Mouse (Mus musculus): ENCODE measurements around the gene Olfr799. TPM values are rescaled to one million over a fixed set of nuclear protein-coding genes. Genes with fewer than 3 reads are reported as not detected.

Olfr799 gene
- polyA plus RNA-seq (2012; rRNA removed), result not detected in 2 replicates

DNA sequence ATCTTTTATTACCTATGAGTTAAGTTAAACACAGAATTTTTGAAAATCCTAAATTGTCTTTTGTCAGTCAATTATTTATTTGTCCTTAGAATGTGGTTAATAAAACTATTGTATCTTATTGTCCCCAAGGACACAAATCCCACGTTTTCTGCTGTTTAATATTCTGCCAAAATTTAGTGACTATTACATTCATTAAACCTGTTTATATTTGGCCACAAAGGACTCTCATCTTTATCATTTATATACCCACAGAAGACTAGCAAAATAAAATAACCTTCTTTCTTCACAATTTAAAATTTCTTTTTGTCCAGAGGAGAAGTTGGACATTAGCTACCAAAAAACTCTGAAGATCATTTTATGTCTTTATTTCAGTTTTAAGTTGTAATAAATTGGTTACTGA, at the start of gene Olfr799:
Gene Olfr799, plus strand, starts transcription at position 301 of the 400 bp plus-strand sequence.
- Histone ChIP-seq H3K4me1 (ENCODE audit: control insufficient read depth, insufficient read depth, insufficient read length) (no peaks in the 10 kb centered on the region), H3K27me3 (ENCODE audit: control insufficient read depth, insufficient read depth, low read length) (no peaks in the 10 kb centered on the region), H3K36me3 (ENCODE audit: control insufficient read depth, insufficient read depth, low read length) (no peaks in the 10 kb centered on the region), H3K4me3 (ENCODE audit: extremely low read depth, insufficient read depth, insufficient read length) (no peak within 1 kb of the TSS), H3K27ac (ENCODE audit: insufficient read depth, low read length) (no peak within 1 kb of the TSS)
- TF ChIP-seq POLR2A (IDR thresholded peaks at IDR 0.05; ENCODE audit: low read depth, low read length), result no peak
- no peak for TF ChIP-seq CTCF (IDR thresholded peaks at IDR 0.05; ENCODE audit: extremely low read depth, insufficient read depth, insufficient read length, insufficient replicate concordance)
- DNase-seq (ENCODE audit: low read depth in 1 of 2, low spot score in 2 of 2), result no peak
- 24% methylated on average over 1 of the region's 1 CpGs for WGBS

DNA sequence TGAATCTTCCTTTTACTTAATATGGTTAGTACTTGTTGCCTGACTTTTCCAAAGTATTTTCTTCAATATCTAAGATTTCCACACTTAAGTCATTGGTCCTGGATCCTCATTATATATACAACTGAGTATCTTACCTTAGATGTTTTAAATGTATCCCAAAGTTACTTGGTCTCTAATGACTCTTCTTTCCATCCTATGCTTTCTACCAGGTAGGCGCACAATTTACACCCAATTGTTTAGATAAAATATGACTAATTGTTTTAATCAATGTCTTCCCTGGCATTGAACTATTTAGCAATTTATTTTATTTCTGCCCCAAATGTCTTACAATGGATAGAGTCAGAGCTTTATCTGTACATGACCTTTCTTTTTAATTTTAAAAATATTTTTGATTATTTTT, 24.8 kb upstream of the Olfr799 start, which contains the start of gene Olfr796:
Gene Olfr796, minus strand, starts transcription at position 101 of the 400 bp plus-strand sequence.
- H3K27me3 ChIP-seq (ENCODE audit: control insufficient read depth, insufficient read depth, low read length), result no peaks in the 10 kb centered on the region
- whole genome bisulfite sequencing, result 87% methylated on average over 1 of the region's 1 CpGs
- no peaks in the 10 kb centered on the region for H3K36me3 ChIP-seq (ENCODE audit: control insufficient read depth, insufficient read depth, low read length)
- DNase-seq (ENCODE audit: low read depth in 1 of 2, low spot score in 2 of 2), result no peak
- no peak within 1 kb of the TSS for H3K27ac ChIP-seq (ENCODE audit: insufficient read depth, low read length)
- H3K4me1 ChIP-seq (ENCODE audit: control insufficient read depth, insufficient read depth, insufficient read length), result no peaks in the 10 kb centered on the region
- TF ChIP-seq POLR2A (IDR thresholded peaks at IDR 0.05; ENCODE audit: low read depth, low read length) (no peak), CTCF (IDR thresholded peaks at IDR 0.05; ENCODE audit: extremely low read depth, insufficient read depth, insufficient read length, insufficient replicate concordance) (no peak)
- no peak within 1 kb of the TSS for H3K4me3 ChIP-seq (ENCODE audit: extremely low read depth, insufficient read depth, insufficient read length)

DNA sequence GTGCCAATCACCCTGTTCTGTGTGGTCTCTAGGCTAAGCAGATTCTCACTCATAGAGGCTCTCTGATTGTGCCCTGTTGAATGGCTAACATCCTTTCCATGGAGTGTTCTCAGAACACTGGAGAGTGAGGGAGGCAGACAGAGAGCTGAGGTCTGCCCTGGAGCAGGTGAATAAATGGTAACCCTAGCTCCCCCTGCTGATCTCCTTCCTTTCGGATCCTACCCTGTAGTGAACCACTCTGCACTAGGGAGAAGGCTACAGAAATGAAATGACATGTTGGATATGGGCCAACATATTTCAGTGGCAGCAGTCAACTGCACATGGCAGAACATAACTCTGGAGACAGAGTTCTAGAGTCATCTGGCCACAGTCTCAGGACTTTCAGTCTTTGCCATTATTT, 15.6 kb upstream of the Olfr799 start:
- H3K36me3 ChIP-seq (ENCODE audit: control insufficient read depth, insufficient read depth, low read length), result no peaks in the 10 kb centered on the region
- TF ChIP-seq POLR2A (IDR thresholded peaks at IDR 0.05; ENCODE audit: low read depth, low read length) (no peak), CTCF (IDR thresholded peaks at IDR 0.05; ENCODE audit: extremely low read depth, insufficient read depth, insufficient read length, insufficient replicate concordance) (no peak)
- WGBS, result 26% methylated on average over 1 of the region's 1 CpGs

DNA sequence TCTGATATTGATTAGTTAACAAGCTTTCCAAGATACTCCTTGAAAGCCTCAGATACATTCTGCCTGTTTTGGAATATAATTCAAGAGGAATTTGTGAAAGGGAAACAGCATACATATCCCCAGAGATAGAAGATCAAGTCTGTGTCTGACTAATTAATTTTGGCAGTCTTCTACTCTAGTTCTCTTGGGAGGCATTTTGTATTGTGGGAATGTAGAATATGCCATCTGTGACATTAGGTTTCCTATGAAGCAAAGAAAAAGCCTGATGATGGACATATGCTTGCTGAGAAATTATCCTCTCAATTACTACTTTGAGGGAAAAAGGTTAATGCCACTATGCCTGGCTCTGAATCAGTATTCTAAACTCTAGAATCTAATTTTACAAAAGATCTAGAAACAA, 14.0 kb upstream of the Olfr799 start:
- DNase-seq (ENCODE audit: low read depth in 1 of 2, low spot score in 2 of 2), result no peak
- Histone ChIP-seq H3K36me3 (ENCODE audit: control insufficient read depth, insufficient read depth, low read length) (no peaks in the 10 kb centered on the region), H3K4me3 (ENCODE audit: extremely low read depth, insufficient read depth, insufficient read length) (no peak overlapping the region), H3K4me1 (ENCODE audit: control insufficient read depth, insufficient read depth, insufficient read length) (no peaks in the 10 kb centered on the region), H3K27me3 (ENCODE audit: control insufficient read depth, insufficient read depth, low read length) (no peaks in the 10 kb centered on the region), H3K27ac (ENCODE audit: insufficient read depth, low read length) (no peak overlapping the region)
- TF ChIP-seq CTCF (IDR thresholded peaks at IDR 0.05; ENCODE audit: extremely low read depth, insufficient read depth, insufficient read length, insufficient replicate concordance) (no peak), POLR2A (IDR thresholded peaks at IDR 0.05; ENCODE audit: low read depth, low read length) (no peak)

More for the DNA sequence above, 15.6 kb upstream of the Olfr799 start:
- DNase-seq (ENCODE audit: low read depth in 1 of 2, low spot score in 2 of 2), result no peak
- H3K4me3 ChIP-seq (ENCODE audit: extremely low read depth, insufficient read depth, insufficient read length), result no peak overlapping the region
- H3K27me3 ChIP-seq (ENCODE audit: control insufficient read depth, insufficient read depth, low read length), result no peaks in the 10 kb centered on the region
- no peak overlapping the region for H3K27ac ChIP-seq (ENCODE audit: insufficient read depth, low read length)
- no peaks in the 10 kb centered on the region for H3K4me1 ChIP-seq (ENCODE audit: control insufficient read depth, insufficient read depth, insufficient read length)

DNA sequence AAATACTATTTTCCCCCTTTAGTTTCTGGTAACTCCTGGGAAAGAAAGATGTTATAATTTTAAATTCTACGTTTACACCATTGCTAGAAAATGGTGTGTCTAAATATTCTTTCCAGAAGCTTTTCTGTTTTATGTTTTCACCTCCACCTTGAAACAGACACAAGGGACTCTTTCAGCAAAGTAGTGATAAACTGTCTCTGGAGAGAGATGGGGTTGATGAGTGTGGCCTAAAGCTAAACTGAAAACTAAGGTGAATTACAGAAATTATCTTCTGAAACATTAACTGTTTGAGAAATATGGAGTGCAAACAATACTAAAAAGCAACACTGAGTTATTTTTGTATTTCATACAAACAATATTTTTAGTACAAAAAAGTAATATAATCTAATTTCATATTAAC, 9.4 kb upstream of the Olfr799 start, which contains the start of gene Olfr798:
Gene Olfr798, minus strand, starts transcription at position 101 of the 400 bp plus-strand sequence.
- Histone ChIP-seq H3K27ac (ENCODE audit: insufficient read depth, low read length) (no peak within 1 kb of the TSS), H3K27me3 (ENCODE audit: control insufficient read depth, insufficient read depth, low read length) (no peaks in the 10 kb centered on the region), H3K4me3 (ENCODE audit: extremely low read depth, insufficient read depth, insufficient read length) (no peak within 1 kb of the TSS), H3K4me1 (ENCODE audit: control insufficient read depth, insufficient read depth, insufficient read length) (no peaks in the 10 kb centered on the region), H3K36me3 (ENCODE audit: control insufficient read depth, insufficient read depth, low read length) (no peaks in the 10 kb centered on the region)
- no peak for TF ChIP-seq CTCF (IDR thresholded peaks at IDR 0.05; ENCODE audit: extremely low read depth, insufficient read depth, insufficient read length, insufficient replicate concordance)
- no peak for TF ChIP-seq POLR2A (IDR thresholded peaks at IDR 0.05; ENCODE audit: low read depth, low read length)
- WGBS, result 68% methylated on average over 1 of the region's 1 CpGs
- no peak for DNase-seq (ENCODE audit: low read depth in 1 of 2, low spot score in 2 of 2)

DNA sequence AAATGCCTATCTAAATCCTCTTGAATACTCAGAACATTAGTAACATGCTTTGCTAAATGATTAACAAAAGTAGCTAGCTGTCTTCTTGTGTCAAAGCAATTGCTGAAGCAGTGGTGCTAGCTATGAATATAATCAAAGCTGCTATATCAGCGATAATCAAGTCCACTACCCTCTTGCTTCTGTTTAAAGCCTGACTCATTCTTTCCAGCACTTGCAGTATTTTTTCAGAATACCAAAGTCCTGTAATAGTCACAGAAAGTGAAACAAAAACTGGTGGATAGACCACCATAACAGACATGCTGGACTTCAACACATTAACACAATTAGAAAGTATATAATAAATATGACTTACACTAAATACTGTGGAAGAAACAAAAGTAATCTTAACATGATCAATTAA, 14.5 kb downstream of the Olfr799 start:
- no peak for DNase-seq (ENCODE audit: low read depth in 1 of 2, low spot score in 2 of 2)
- no peak overlapping the region for H3K27ac ChIP-seq (ENCODE audit: insufficient read depth, low read length)
- 79% methylated on average over 1 of the region's 1 CpGs for WGBS
- no peaks in the 10 kb centered on the region for H3K4me1 ChIP-seq (ENCODE audit: control insufficient read depth, insufficient read depth, insufficient read length)
- TF ChIP-seq CTCF (IDR thresholded peaks at IDR 0.05; ENCODE audit: extremely low read depth, insufficient read depth, insufficient read length, insufficient replicate concordance), result no peak
- TF ChIP-seq POLR2A (IDR thresholded peaks at IDR 0.05; ENCODE audit: low read depth, low read length), result no peak
- H3K36me3 ChIP-seq (ENCODE audit: control insufficient read depth, insufficient read depth, low read length), result no peaks in the 10 kb centered on the region
- no peaks in the 10 kb centered on the region for H3K27me3 ChIP-seq (ENCODE audit: control insufficient read depth, insufficient read depth, low read length)
- no peak overlapping the region for H3K4me3 ChIP-seq (ENCODE audit: extremely low read depth, insufficient read depth, insufficient read length)

DNA sequence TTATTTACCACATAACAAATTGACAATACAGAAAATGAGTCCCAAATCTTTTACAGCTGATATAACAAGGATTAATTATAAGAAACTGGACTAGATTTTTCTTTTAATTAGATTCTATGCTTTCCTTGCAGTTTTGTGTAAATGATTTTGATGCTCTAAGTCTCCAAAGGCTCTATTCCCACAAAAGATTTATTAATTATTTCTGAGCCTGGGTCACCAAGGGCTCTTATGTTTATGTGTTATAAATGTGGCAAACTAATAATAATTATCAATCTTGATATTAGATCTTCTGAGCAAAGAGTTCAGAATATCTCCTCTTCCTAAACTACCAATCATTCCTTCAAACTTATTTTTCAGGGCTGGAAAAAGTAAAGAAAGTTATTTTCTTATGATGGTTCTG, 20.1 kb downstream of the Olfr799 start, which contains the start of gene Olfr800:
Gene Olfr800, plus strand, starts transcription at position 301 of the 400 bp plus-strand sequence.
- TF ChIP-seq CTCF (IDR thresholded peaks at IDR 0.05; ENCODE audit: extremely low read depth, insufficient read depth, insufficient read length, insufficient replicate concordance) (no peak), POLR2A (IDR thresholded peaks at IDR 0.05; ENCODE audit: low read depth, low read length) (no peak)
- Histone ChIP-seq H3K27ac (ENCODE audit: insufficient read depth, low read length) (no peak within 1 kb of the TSS), H3K36me3 (ENCODE audit: control insufficient read depth, insufficient read depth, low read length) (no peaks in the 10 kb centered on the region)

More for the DNA sequence above, 20.1 kb downstream of the Olfr799 start, which contains the start of gene Olfr800:
- DNase-seq (ENCODE audit: low read depth in 1 of 2, low spot score in 2 of 2), result no peak
- Histone ChIP-seq H3K27me3 (ENCODE audit: control insufficient read depth, insufficient read depth, low read length) (no peaks in the 10 kb centered on the region), H3K4me3 (ENCODE audit: extremely low read depth, insufficient read depth, insufficient read length) (no peak within 1 kb of the TSS), H3K4me1 (ENCODE audit: control insufficient read depth, insufficient read depth, insufficient read length) (no peaks in the 10 kb centered on the region)
